In genomic region chr15:36984921-36985566, GRCm38 (mm10) we compare ENCODE assay signal across 19 mouse cellular contexts. TPM values are rescaled to one million over a fixed set of nuclear protein-coding genes. Genes with fewer than 3 reads are reported as not detected.
DNase-seq lines count a peak whose midpoint lies in the region; ATAC-seq and TF ChIP-seq lines count a peak whose summit lies in the region.
"Had no signal": no experiment of that assay in that cellular context is flagged by ENCODE, and none has a peak within 500 bp of the region (broad histone marks: within the 10 kb centered on the region; RNA-seq: fewer than 3 reads in every experiment).

No protein-coding gene starts in this region.

- no peaks in the 10 kb centered on the region for H3K36me3 ChIP-seq in heart, embryonic 11.5 days (ENCODE audit: control insufficient read depth, insufficient read depth, low read length)
- H3K36me3 ChIP-seq in kidney, postnatal 0 days (ENCODE audit: insufficient read depth, low read length), result no peaks in the 10 kb centered on the region
- H3K36me3 ChIP-seq in heart, embryonic 16.5 days (ENCODE audit: control insufficient read depth, insufficient read depth), result no peaks in the 10 kb centered on the region
- no peaks in the 10 kb centered on the region for H3K36me3 ChIP-seq in neural tube, embryonic 14.5 days (ENCODE audit: control insufficient read depth, insufficient read depth, low read length)
- H3K36me3 ChIP-seq: hindbrain, embryonic 15.5 days; limb, embryonic 13.5 days; midbrain, embryonic 13.5 days; stomach, embryonic 15.5 days had no signal

- peaks cover 55% of the 10 kb centered on the region for H3K4me1 ChIP-seq in heart, embryonic 11.5 days (ENCODE audit: control insufficient read depth, insufficient read depth, low read length)
- H3K4me1 ChIP-seq in kidney, postnatal 0 days (replicated peaks; ENCODE audit: insufficient read depth, low read length), result 0 out of 2 replicates have a peak, but pooled peaks cover 2% of the 10 kb centered on the region
- H3K4me1 ChIP-seq in heart, embryonic 16.5 days (ENCODE audit: control insufficient read depth, insufficient read depth, low read length), result peaks cover 57% of the 10 kb centered on the region
- H3K4me1 ChIP-seq in neural tube, embryonic 14.5 days (ENCODE audit: control insufficient read depth, insufficient read depth, low read length), result peaks cover 4% of the 10 kb centered on the region

- WGBS in heart, embryonic 11.5 days (ENCODE audit: insufficient replicate concordance), result 66% methylated on average over 1 of the region's 1 CpGs
- 18% methylated on average over 1 of the region's 1 CpGs for WGBS in kidney, postnatal 0 days
- 50% methylated on average over 1 of the region's 1 CpGs for WGBS in heart, embryonic 16.5 days
- 63% methylated on average over 1 of the region's 1 CpGs for WGBS in neural tube, embryonic 14.5 days

- no peak for ATAC-seq in heart, embryonic 11.5 days (replicated peaks; ENCODE audit: insufficient number of reproducible peaks, low FRiP score, low TSS enrichment)
- peak; percentile 40; the same call in 1 of the 2 replicates for ATAC-seq in kidney, postnatal 0 days (replicated peaks; ENCODE audit: low FRiP score, low read depth)
- no peak for ATAC-seq in heart, embryonic 16.5 days (replicated peaks; ENCODE audit: extremely low read depth, insufficient read depth, low FRiP score)
- peak; percentile 60; the same call in 1 of the 2 replicates for ATAC-seq in neural tube, embryonic 14.5 days (ENCODE audit: low read depth)
- ATAC-seq: intestine, postnatal 0 days; midbrain, embryonic 13.5 days; Patski had no signal

- H3K27ac ChIP-seq in heart, embryonic 11.5 days (ENCODE audit: low read depth, low read length), result peak overlapping the region; percentile 51
- H3K27ac ChIP-seq in kidney, postnatal 0 days, result no peak overlapping the region
- H3K27ac ChIP-seq in heart, embryonic 16.5 days (ENCODE audit: low read length), result peak overlapping the region; percentile 96
- no peak overlapping the region for H3K27ac ChIP-seq in neural tube, embryonic 14.5 days (ENCODE audit: low read depth, low read length)
- H3K27ac ChIP-seq: hindbrain, embryonic 15.5 days; limb, embryonic 13.5 days; liver, embryonic 14.5 days; midbrain, embryonic 13.5 days; stomach, embryonic 15.5 days had no signal

- H3K4me3 ChIP-seq in heart, embryonic 11.5 days (ENCODE audit: low read depth, low read length), result no peak overlapping the region
- no peak overlapping the region for H3K4me3 ChIP-seq in kidney, postnatal 0 days (replicated peaks; ENCODE audit: low read depth, low read length)
- no peak overlapping the region for H3K4me3 ChIP-seq in heart, embryonic 16.5 days (ENCODE audit: low read length)
- H3K4me3 ChIP-seq in neural tube, embryonic 14.5 days (ENCODE audit: low read depth, low read length), result no peak overlapping the region
- H3K4me3 ChIP-seq: hindbrain, embryonic 15.5 days; limb, embryonic 13.5 days; midbrain, embryonic 13.5 days; stomach, embryonic 15.5 days had no signal

- H3K9ac ChIP-seq in heart, embryonic 11.5 days (ENCODE audit: low read depth, low read length), result no peak overlapping the region
- no peak overlapping the region for H3K9ac ChIP-seq in kidney, postnatal 0 days (ENCODE audit: low read depth, low read length)
- H3K9ac ChIP-seq in heart, embryonic 16.5 days (ENCODE audit: low read length), result peak overlapping the region; percentile 42; the same call in 1 of the 2 replicates
- H3K9ac ChIP-seq in neural tube, embryonic 14.5 days (replicated peaks; ENCODE audit: low read depth, low read length), result no peak overlapping the region
- H3K9ac ChIP-seq: hindbrain, embryonic 15.5 days; limb, embryonic 13.5 days; liver, embryonic 14.5 days; midbrain, embryonic 13.5 days; stomach, embryonic 15.5 days had no signal

- TF ChIP-seq CTCF in kidney, postnatal 0 days (IDR thresholded peaks at IDR 0.05; ENCODE audit: low read depth), result no peak

- no peaks in the 10 kb centered on the region for H3K27me3 ChIP-seq in heart, embryonic 11.5 days (ENCODE audit: control insufficient read depth, insufficient read depth, low read length)
- no peaks in the 10 kb centered on the region for H3K27me3 ChIP-seq in kidney, postnatal 0 days (ENCODE audit: insufficient read depth, low read length)
- H3K27me3 ChIP-seq in heart, embryonic 16.5 days (ENCODE audit: control insufficient read depth, insufficient read depth, low read length), result no peaks in the 10 kb centered on the region
- no peaks in the 10 kb centered on the region for H3K27me3 ChIP-seq in neural tube, embryonic 14.5 days (ENCODE audit: control insufficient read depth, insufficient read depth, low read length)
- H3K27me3 ChIP-seq: hindbrain, embryonic 15.5 days; limb, embryonic 13.5 days; midbrain, embryonic 13.5 days; Patski; stomach, embryonic 15.5 days had no signal

- H3K9me3 ChIP-seq in heart, embryonic 11.5 days (replicated peaks; ENCODE audit: control insufficient read depth, low read length), result no peaks in the 10 kb centered on the region
- no peaks in the 10 kb centered on the region for H3K9me3 ChIP-seq in kidney, postnatal 0 days (replicated peaks; ENCODE audit: low read length)
- no peaks in the 10 kb centered on the region for H3K9me3 ChIP-seq in heart, embryonic 16.5 days (replicated peaks; ENCODE audit: control insufficient read depth, low read length)
- no peaks in the 10 kb centered on the region for H3K9me3 ChIP-seq in neural tube, embryonic 14.5 days (ENCODE audit: control insufficient read depth, low read length)
- H3K9me3 ChIP-seq: hindbrain, embryonic 15.5 days; limb, embryonic 13.5 days; midbrain, embryonic 13.5 days; stomach, embryonic 15.5 days had no signal

- H3K4me2 ChIP-seq in heart, embryonic 11.5 days, result no peak overlapping the region
- no peak overlapping the region for H3K4me2 ChIP-seq in kidney, postnatal 0 days (ENCODE audit: low read length)
- no peak overlapping the region for H3K4me2 ChIP-seq in heart, embryonic 16.5 days (ENCODE audit: low read depth, low read length)
- H3K4me2 ChIP-seq in neural tube, embryonic 14.5 days (ENCODE audit: low read depth, low read length), result no peak overlapping the region
- H3K4me2 ChIP-seq: hindbrain, embryonic 15.5 days; limb, embryonic 13.5 days; midbrain, embryonic 13.5 days; stomach, embryonic 15.5 days had no signal

- DNase-seq in heart, adult 8-10 months (ENCODE audit: low spot score), result no peak
- peak; percentile 47 for DNase-seq in kidney, postnatal 0 days (ENCODE audit: low spot score)
- no peak for DNase-seq in kidney, adult 8-10 months
- no peak for DNase-seq in embryo, embryonic 10.5 days (ENCODE audit: low spot score)
- DNase-seq: cerebellum, adult 8-10 months; gastrocnemius, postnatal 36 days; right cerebral cortex, adult 18-20 months; spleen, adult 18-20 months; thymus, adult 2 months had no signal

RNA-seq across cellular contexts. Expression of gene Zfp706, which starts 22.5 kb away (rescaled TPM):
- polyA plus RNA-seq in heart, embryonic 11.5 days (2014; fragmentation: Nextera tagmentation; extraction: Ambion mirVana), result 421 and 423 TPM in 2 replicates
- total RNA-seq in heart, adult 8-10 months (2022), result 100 to 1,000 TPM; 214 to 231 (median 227) TPM
- polyA plus RNA-seq in kidney, postnatal 0 days (2015; fragmentation: Nextera tagmentation; extraction: Ambion mirVana), result 509 and 548 TPM in 2 replicates
- 426 and 448 TPM in 2 replicates for polyA plus RNA-seq in heart, embryonic 16.5 days (2015; fragmentation: Nextera tagmentation; extraction: Ambion mirVana)
- 437 and 463 TPM in 2 replicates for polyA plus RNA-seq in neural tube, embryonic 14.5 days (2014; fragmentation: Nextera tagmentation; extraction: Ambion mirVana)

Comparison
In these comparisons a context has a peak if more than half of its experiments do, and no peak if none do; other contexts are left out.
1. ATAC-seq: peak in kidney, postnatal 0 days (single experiment) and neural tube, embryonic 14.5 days (single experiment); none in heart, embryonic 11.5 days (single experiment) and heart, embryonic 16.5 days (single experiment).
2. H3K27ac ChIP-seq: peak in heart, embryonic 11.5 days (single experiment) and heart, embryonic 16.5 days (single experiment); none in kidney, postnatal 0 days (single experiment) and neural tube, embryonic 14.5 days (single experiment).